Mouse (Mus musculus) A20 (cell line): ENCODE measurements around the gene Cbfa2t3.
A peak's percentile ranks its signal among the peaks of the same experiment; 100 is the strongest.
"Not testable (repeated sequence)": the region's sequence is repeated elsewhere in the genome, so short reads cannot be mapped to it uniquely, and the experiment has no call there.

Source experiments
- DNase-seq: peaks from one replicate; pipeline ENCODE4 v3.0.0-alpha.2; 2011; ENCODE audit warnings: low read depth, low spot score

Cbfa2t3 gene

DNA sequence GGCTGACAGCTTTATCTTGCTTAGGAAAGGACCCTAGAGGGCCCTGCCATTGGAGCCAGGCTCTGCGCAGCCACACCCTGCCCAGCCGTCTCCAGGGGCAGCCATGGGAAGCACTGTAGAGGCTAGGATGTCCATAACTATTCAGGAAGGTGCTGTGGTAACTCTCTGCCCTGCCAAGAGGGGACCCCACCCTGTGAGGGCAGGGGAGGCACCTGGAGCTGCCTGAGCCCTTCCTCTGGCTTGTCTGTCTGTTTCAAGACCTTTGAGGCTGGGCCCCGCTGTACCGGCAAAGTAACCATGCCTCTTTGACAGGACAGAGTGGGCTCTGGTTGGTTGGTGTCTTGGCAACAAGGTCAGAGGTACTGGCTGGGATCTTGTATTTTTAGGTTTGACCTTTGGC lies 58.1 kb downstream of the Cbfa2t3 start:
- DNase-seq: no peak

DNA sequence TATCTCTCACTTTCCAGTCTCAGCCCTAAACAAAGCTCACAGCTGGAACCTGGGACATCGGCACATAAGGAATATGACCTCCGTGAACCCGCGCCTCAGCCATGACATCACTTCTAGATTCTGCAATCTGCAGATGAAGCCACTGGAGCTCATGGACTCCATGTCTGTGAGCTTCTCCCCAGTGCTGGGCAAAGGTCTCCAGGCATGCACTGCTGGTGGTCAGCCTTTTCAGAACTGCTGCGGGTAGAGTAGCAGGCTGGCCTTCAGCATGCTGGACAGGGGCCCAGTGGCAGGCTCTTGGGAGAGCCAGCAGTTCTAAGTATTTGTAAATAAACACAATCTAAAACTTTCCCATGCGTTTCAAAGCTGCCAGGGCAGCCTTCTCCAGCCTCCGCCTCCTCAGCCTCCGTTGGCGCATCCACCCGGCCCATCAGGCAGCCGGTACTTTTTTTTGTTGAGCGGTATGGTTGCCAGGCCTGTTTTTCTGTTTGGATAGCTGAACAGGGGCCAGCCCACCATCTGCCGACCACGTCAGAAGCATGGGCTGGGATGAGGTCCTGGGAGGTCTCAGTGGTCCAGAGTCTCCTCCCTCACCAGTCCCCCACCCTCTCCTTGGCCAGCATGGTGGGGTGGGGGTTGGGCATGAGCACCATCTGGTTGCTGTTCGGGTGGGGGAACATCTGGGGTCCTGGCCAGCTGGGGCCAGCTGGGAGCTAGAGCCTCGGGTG lies 59.2 kb downstream of the Cbfa2t3 start:
- no peak for DNase-seq

DNA sequence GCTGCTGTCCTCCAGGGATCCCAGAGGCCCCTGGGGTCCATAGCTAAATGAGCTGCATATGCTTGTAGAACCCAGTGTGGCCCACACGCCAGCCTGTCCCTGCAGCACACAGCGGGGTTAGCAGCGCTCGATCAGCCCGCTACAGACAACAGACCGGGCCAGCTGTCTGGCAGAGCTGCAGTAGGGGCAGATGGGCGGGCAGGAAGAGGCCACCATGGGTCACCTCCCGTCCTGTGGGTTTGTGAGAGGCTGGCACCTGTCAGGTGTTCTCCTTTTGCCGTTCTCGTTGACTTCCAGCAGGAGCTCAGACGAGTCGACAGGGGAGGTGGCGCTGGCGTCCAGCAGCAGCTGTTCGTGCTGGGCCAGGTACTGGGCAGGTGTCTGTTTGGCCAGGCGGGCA lies 60.3 kb downstream of the Cbfa2t3 start:
- no peak for DNase-seq

DNA sequence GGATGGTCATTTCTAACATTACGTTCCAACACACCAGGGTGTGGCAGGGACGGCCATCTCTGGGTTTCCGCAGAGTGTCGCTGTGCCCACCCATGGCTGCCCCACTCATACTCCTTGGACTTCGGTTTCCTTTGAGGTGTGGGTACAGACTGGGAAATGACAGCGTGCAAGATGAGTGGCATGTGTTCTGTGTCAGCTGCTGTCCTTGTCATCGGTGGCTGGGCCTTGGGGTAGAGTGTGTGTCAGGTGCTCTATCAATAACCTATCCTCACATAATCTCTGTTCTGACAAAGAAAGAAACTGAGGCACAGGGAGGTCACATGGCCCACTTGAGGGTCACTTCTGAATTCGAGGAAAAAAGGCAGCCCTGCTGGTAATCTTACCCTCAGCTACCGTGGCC lies 61.7 kb downstream of the Cbfa2t3 start:
- DNase-seq: no peak

DNA sequence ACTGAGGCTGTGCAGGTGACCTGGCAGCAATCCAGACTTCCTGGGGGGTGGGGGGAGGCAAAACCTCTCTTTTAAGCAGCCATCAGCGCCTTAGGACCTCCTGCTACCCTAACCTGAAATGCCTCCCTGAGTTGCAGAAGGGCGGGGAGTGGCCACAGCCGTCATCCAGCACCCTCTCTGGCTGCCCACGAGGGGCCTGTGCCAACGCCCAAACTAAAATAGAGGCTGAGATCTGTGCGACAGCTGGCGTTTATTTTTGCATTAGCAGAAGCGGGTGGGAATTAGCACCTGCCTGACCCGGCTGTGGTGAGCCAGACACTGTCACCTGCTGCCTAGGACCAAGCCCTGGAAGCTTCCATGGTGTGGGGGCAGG lies 62.1 kb downstream of the Cbfa2t3 start:
- DNase-seq: peak; percentile 48

DNA sequence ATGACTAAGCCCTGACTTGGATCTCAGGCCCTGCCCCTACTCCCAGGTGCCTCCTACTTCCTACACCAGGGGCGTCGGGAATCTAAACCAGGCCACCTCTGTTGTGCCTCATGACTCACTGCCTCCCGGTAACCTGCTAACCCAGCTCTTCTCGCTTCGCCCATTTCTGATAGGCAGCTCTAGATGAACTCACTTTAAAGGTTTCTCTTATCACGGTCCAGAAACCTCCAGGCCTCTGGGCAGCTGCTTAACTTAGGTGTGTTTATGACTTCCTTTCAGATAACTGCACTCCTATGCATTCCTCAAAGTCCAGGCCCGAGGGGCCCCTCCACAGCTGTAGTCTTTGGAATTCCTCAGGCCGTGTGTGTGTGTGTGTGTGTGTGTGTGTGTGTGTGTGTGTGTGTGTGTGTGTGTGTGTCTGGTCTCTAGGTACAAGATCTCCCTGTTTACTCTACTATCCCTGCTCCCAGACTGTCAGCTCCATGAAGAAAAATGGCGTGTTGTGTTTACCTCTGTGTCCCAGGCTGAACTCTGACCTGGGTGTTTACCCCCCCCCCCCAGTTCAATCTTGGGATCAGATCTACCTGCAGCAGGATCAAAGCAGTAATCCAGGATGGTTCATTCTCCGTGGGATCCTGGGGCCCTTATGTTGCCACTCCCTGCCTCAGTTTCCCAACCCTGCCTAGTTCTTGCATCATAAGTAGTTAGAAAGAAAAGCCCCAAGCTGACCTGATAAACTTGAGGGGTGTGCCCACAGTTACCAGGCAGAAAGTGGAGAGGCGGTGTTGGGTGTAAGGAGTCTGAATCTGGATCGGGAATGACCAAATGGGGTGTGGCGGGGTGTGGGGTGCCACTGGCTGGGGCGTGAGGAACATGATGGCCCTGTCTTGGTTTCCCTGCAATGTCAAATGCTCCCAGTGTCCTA lies 62.8 kb downstream of the Cbfa2t3 start:
- DNase-seq: no peak

DNA sequence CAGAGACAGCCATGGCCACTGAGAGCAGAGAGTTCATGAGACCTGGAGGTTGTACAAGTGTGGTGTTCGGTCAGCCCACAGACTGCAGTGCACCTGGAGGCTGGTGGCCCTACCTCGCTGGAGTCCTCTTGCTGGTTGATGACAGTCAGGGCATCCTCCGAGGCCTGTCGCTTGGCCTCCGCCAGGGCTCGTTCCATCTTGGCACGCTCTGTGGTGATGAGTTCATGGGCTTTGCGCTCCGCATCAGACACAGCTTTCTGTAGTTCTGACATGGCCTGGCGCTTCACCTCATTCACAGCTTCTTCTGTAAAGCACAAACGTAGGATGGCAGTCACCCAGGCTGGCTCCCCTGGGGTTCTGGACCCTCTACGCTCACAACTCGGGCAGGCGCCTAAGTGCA lies 65.7 kb downstream of the Cbfa2t3 start:
- no peak for DNase-seq

DNA sequence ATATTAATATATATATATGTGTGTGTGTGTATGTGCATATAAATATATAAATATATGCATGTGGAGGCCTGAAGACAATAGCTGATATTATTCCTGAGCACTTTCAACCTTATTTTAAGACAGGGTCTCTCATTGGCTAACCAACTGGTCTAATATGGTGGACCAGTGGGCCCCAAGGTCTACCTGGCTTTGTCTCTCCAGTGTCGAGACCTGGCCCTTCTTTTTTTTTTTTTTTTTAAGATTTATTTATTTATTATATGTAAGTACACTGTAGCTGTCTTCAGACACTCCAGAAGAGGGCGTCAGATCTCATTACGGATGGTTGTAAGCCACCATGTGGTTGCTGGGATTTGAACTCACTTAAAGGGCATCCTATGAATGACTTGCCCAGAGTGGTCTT lies 66.8 kb downstream of the Cbfa2t3 start:
- not testable (repeated sequence) for DNase-seq

DNA sequence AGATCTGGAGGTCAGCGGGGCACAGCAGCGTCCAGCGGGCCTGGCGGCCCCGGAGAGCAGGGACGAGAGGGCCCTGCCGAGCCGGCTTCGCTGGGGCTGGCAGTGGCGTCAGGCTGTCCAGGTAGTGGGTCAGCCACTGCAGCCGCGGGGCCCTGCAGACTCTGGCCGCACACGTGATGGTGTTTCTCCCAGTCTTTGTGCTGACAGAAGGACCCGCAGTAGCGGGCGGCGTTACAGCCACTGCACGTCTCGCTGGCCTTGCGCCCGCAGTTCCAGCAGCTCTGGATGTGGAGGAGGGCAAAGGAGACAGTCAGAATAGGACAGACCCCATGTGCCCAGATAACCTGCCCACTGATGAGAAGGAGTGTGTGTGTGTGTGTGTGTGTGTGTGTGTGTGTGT lies 68.2 kb downstream of the Cbfa2t3 start:
- DNase-seq: no peak

DNA sequence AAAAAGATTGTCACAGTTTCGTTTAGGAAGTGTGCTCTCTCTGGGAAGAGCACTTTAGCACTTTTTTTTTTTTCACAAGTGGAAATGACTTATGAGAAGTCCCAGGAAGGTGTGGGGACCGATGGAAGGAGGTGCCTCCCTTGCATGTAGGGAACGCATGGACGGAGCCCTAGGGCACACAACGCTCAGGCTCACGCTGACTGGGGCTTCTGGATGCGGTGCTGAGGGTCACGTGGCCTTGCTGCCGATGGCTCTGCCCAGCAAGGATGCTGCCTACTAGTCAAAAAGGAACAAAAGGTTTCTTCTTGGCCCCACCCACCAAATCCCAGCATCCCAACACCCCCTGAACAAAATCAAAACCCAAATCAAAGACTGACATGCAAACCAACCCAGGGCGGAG lies 69.5 kb downstream of the Cbfa2t3 start:
- no peak for DNase-seq

DNA sequence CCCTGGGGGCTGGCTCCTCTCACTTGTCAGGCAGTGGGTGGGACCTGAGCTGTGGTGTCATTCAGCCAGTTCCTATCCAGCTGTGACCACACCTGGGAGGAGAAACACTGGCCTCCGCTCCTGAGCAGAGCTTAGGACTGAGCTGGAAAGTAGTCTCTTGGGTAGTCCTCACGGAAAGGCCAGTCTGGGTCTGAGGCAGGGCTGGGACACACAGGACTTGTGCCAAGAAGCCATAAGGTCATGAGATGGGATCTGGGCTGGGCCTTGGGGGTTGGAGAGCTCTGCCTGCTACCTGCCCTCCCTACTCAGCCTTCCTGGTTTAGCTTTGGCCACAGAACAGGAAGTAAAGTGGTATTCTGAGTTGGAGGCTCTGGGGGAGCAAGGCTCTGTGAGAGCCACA lies 72.0 kb downstream of the Cbfa2t3 start:
- no peak for DNase-seq

DNA sequence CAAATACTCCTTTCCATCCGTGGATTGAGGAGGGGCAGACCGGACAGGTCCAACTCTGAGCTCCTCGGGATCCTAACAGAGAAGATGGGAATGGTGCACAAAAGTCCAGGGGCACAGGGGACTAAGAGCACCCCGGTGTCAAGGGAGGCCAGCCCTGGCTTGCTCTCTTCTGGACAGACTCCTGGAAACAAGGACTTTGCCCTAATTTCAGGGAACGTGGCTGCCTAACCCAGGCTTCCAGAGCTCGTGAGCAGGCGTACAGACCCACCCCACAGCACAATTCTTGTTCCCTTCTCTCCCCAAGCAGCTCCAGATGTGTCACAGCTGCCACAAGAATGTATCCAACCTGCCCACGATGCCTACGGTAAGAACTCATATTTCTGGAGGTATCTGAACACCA lies 73.1 kb downstream of the Cbfa2t3 start:
- DNase-seq: no peak

DNA sequence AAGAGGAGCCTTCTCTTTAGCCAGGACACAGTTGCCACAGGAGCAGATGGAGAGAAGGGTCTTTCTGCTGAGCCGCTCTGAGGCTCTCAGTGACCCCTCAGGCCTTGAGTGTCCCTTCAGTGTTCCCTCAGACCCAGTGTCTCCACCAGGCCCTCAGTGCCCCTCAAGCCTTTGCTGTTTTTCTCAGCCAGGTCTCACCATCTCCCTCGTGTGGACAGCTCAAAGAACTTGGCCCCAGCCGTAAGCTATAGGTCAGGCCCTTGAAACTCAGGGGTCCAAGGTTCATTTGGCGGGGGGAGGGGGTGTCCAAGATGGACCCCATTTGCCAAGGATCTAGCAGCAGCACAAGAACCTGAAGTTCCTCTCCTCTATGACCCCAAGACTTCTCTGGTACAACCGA lies 74.3 kb downstream of the Cbfa2t3 start:
- no peak for DNase-seq

DNA sequence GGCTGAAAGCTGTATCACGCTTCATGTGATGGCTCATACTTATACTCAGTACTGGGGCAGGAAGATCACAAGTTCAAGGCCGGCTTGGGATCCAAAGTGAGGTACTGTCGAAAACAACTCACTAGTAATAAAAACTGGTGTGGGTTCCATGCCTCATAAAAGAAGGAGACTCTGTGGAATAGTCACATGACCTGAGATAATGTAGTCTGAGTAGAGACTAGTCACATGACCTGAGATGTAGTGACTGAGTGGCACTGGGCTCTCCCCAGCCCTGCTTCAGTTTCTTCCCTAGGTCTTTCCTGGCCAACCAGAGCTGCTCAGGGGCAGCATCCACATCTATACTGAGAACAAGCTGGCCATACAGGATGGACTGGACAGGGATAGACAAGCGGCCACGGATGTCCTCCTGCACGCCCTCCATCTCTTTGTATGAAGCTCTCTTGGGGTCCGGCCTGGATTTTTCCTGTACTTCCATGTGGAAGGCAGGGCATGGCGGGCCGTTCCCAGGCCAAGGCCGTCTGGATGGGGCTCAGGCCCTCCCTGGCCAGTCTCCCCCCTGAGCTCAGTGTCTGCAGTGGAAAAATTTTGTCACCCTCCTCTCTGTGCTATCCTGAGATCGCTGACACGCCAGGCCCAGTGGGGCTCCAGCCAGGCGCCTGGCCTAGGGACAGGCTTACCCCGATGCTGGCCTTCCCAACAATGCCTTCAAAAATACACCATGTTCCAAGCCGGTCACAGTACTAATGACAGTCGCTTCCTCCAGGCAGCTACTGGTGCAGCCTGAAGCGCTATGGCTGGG lies 74.9 kb downstream of the Cbfa2t3 start:
- no peak for DNase-seq

DNA sequence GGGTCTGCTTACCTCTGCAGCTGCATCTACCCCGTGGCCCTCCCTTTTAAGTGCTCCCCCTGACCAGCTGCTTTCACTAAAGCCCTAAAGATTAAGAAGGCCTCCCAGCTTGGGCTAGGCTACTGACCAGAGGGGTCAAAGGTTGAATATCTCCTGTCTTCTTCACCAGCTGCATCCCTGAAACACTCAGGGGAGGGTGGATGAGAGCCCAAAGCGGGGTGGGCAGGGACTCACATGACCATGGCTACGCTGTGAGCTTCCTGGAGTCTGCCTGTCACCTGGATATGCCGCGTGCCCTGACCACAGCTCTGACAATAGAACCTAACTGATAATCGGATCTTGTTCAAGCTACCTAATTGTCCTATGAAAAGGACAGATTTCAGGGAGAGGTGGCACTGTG lies 76.2 kb downstream of the Cbfa2t3 start, which contains the start of gene Pabpn1l:
Gene Pabpn1l, minus strand, starts transcription at position 13 of the 400 bp plus-strand sequence.
- no peak for DNase-seq

DNA sequence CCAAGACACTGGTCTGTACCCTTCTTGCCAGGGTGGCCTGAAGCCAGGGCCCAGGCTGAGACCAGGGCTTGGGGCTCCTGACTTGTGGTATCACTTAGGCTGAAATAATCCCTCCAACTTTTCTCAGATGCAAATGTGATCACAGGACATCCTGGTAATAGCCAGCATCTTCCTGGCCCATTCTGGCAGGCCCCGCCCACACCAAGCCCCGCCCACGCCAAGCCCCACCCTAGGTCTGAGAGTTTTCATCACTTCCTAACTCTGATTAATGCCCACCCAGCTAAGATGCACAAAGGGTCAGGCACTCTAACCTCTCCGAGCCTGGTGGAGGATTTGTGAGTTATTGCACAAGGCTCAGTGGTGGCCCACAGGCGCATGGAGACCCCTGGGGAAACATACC lies 78.5 kb downstream of the Cbfa2t3 start:
- no peak for DNase-seq

DNA sequence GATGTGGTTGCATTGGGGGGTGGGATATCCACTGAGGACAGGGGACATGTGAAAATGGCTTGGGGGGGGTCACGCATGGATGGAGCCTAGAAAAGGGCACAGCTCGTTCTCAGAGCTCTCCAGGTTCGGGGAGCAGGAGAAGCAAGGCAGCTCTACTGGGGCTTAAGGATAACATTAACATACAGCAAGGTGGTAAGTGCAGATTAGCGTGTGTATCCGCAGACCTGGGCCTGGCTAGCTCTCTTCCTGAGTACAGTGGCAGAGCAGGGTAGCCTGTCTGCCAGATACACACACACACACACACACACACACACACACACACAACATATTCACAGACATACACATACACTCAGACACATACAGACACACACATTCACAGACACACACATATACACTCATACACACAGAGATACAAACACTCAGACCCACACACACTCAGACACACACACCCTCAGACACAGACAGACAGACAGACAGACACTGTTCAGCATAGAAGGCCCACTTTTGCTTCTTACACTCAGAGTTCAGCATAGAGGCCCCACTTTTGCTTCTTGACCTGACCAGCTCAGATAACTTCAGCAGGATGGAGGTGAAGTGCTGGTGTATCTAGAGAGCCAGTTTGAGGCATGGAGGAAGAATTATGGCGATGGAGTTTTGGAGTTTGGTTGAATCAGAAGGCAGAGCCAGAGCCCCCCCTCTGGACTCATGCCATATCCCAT lies 80.1 kb downstream of the Cbfa2t3 start:
- no peak for DNase-seq

DNA sequence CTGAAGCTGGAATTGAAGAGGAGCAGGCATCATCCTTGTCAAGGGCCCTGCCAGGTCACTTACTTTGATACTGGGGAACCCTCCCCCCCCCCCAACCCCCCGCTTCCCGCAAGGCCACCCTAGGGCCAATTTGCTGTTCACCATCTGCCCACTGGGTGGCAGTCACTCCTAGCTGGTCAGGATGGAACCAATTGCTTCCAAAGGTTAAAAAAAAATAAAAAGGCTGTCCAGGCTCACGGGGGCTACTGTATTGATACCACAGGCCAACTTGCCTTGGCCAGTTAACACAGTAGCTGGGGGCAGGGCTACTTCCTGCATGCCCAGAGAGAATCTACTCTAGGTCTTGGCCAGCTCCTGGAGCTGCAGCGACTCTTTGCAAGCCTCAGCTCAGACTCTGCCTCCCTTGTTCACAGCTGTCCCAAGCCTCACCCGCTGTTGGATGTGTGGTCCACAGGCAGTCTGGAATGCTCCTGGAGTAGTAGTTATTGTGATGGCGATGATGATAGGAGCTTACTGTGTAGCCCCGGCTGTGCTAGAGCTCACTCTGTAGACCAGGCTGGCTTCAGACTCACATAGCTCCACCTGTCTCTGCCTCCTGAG lies 80.9 kb downstream of the Cbfa2t3 start:
- DNase-seq: peak; percentile 67

DNA sequence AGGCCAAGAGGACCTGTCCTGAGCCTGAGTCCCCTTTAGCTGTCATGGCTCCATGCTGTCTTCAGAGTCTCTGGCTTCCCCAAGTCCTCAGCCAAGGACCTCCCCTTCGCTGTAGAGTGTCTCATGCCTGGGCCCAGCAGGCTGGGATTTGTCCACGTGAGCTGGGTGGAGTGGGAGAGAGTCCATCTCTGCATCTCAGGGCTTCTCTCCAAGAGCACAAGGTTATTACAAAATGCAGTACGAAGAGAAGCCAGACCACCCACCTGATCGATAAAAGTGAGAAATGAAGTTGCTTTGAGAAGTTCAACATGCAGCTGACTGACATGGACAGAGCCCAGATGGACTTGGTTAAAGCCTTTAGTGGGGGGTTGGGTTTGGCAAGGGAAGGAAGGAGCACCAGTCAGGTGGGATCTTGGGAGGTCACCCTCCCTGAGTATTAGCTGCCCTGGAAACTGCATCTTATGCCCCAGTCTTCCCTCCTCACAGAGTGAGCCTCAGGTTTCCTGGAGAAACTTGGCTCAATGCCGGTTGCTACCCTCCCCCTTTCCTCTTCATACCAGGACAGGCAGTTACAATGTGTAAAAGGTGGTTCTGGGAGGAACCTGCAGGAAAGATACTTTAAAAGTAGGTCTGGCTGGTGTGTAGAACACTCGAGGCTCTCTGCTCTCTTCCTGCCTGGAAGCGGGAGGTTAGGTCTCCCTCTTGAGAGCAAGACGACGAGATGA lies 82.6 kb downstream of the Cbfa2t3 start:
- DNase-seq: no peak
